Mouse (Mus musculus) embryonic facial prominence, embryonic 12.5 days (tissue): ENCODE data around the gene Pomt1. TPM values are rescaled to one million over a fixed set of nuclear protein-coding genes. Genes with fewer than 3 reads are reported as not detected.

ENCODE experiments used
- ATAC-seq: fragments of 200-750 bp; cut with Nextera tagmentation; 2 replicates; pipeline ENCODE4 v1.8.0; 2017; ENCODE audit not compliant: insufficient number of reproducible peaks, insufficient read depth, low FRiP score, low TSS enrichment
- H3K27ac ChIP-seq: fragments of 300-500 bp; sonication (generic); 2 replicates; pipeline ENCODE4 v1.5.1; 2016; ENCODE audit warnings: mild to moderate bottlenecking
- H3K27me3 ChIP-seq: fragments of 300-500 bp; sonication (generic); 2 replicates; pipeline ENCODE4 v1.6.1; 2016; ENCODE audit warnings: mild to moderate bottlenecking, moderate library complexity
- H3K36me3 ChIP-seq: fragments of 300-500 bp; sonication (generic); 2 replicates; pipeline ENCODE4 v1.6.1; 2016; ENCODE audit warnings: mild to moderate bottlenecking
- H3K4me1 ChIP-seq: fragments of 300-500 bp; sonication (generic); 2 replicates; pipeline ENCODE4 v1.6.1; 2016
- H3K4me2 ChIP-seq: fragments of 300-500 bp; sonication (generic); replicated peaks from 2 replicates; pipeline ENCODE4 v1.6.1; 2016; ENCODE audit warnings: mild to moderate bottlenecking, moderate library complexity
- H3K4me3 ChIP-seq: fragments of 300-500 bp; sonication (generic); 2 replicates; pipeline ENCODE4 v1.5.1; 2016; ENCODE audit warnings: mild to moderate bottlenecking
- H3K9ac ChIP-seq: fragments of 300-500 bp; sonication (generic); 2 replicates; pipeline ENCODE4 v1.6.1; 2016; ENCODE audit warnings: mild to moderate bottlenecking, moderate library complexity
- H3K9me3 ChIP-seq: fragments of 300-500 bp; sonication (generic); 2 replicates; pipeline ENCODE4 v1.6.1; 2016; ENCODE audit warnings: mild to moderate bottlenecking, moderate library complexity
- WGBS: fragments of 180-500 bp; shearing (Covaris S2); methylation state at CpG from one replicate; pipeline ENCODE4 v1.1.7; 2016; 5-methylcytosine and 5-hydroxymethylcytosine counted together
- polyA plus RNA-seq: library from polyadenylated mRNA; unstranded; fragments of >200 nt; fragmentation: Nextera tagmentation; extraction: Ambion mirVana; gene quantifications from 2 replicates; pipeline ENCODE4 v1.2.1, GENCODE M21; 2016

Pomt1 gene
- polyA plus RNA-seq: 30.2 and 32.1 TPM in 2 replicates

GRCm38 (mm10) chr2:32235886-32236759 is at the start of gene Pomt1:
Gene Pomt1, plus strand, starts transcription at chr2:32236590.
- peaks cover 20% of the 10 kb centered on the region for H3K4me1 ChIP-seq
- peak within 1 kb of the TSS; percentile 61 for H3K9ac ChIP-seq
- H3K27me3 ChIP-seq: no peaks in the 10 kb centered on the region
- WGBS: under 1% methylated on average over 54 of the region's 54 CpGs
- no peaks in the 10 kb centered on the region for H3K9me3 ChIP-seq
- H3K36me3 ChIP-seq: peaks cover 44% of the 10 kb centered on the region
- H3K4me2 ChIP-seq: peak within 1 kb of the TSS; percentile 86
- peak; percentile 87 for ATAC-seq
- H3K4me3 ChIP-seq: peak within 1 kb of the TSS; percentile 62
- peak within 1 kb of the TSS; percentile 93 for H3K27ac ChIP-seq

- no peak overlapping the region for H3K9ac ChIP-seq
- no peaks in the 10 kb centered on the region for H3K27me3 ChIP-seq
- WGBS: 92% methylated on average over 13 of the region's 13 CpGs
- no peak for ATAC-seq
- H3K4me3 ChIP-seq: no peak overlapping the region
- no peaks in the 10 kb centered on the region for H3K9me3 ChIP-seq
- 0 out of 2 replicates have a peak, but pooled peaks cover 2% of the 10 kb centered on the region for H3K4me1 ChIP-seq
- H3K27ac ChIP-seq: no peak overlapping the region
- H3K4me2 ChIP-seq: no peak overlapping the region
- peaks cover 84% of the 10 kb centered on the region for H3K36me3 ChIP-seq
These were observed 49.3 kb upstream of the Pomt1 start for GRCm38 (mm10) chr2:32187019-32187551.

GRCm38 (mm10) chr2:32187649-32188048 is 48.7 kb upstream of the Pomt1 start:
- no peak for ATAC-seq
- Histone ChIP-seq H3K4me3 (no peak overlapping the region), H3K4me2 (no peak overlapping the region), H3K9me3 (no peaks in the 10 kb centered on the region), H3K4me1 (0 out of 2 replicates have a peak, but pooled peaks cover 2% of the 10 kb centered on the region), H3K9ac (no peak overlapping the region), H3K27me3 (no peaks in the 10 kb centered on the region), H3K36me3 (peaks cover 88% of the 10 kb centered on the region), H3K27ac (no peak overlapping the region)
- 73% methylated on average over 7 of the region's 7 CpGs for WGBS

GRCm38 (mm10) chr2:32189060-32189681 is 47.2 kb upstream of the Pomt1 start:
- ATAC-seq: no peak
- Histone ChIP-seq H3K27me3 (no peaks in the 10 kb centered on the region), H3K9me3 (no peaks in the 10 kb centered on the region), H3K4me2 (no peak overlapping the region), H3K9ac (no peak overlapping the region), H3K4me3 (no peak overlapping the region), H3K36me3 (peaks cover 88% of the 10 kb centered on the region), H3K4me1 (no peaks in the 10 kb centered on the region), H3K27ac (no peak overlapping the region)
- WGBS: 89% methylated on average over 5 of the region's 5 CpGs

- H3K4me3 ChIP-seq: no peak overlapping the region
- no peaks in the 10 kb centered on the region for H3K4me1 ChIP-seq
- H3K27ac ChIP-seq: no peak overlapping the region
- H3K9ac ChIP-seq: no peak overlapping the region
- ATAC-seq: no peak
- H3K27me3 ChIP-seq: no peaks in the 10 kb centered on the region
- H3K9me3 ChIP-seq: no peaks in the 10 kb centered on the region
- 81% methylated on average over 1 of the region's 1 CpGs for WGBS
- no peak overlapping the region for H3K4me2 ChIP-seq
- H3K36me3 ChIP-seq: peaks cover 92% of the 10 kb centered on the region
These were observed 45.8 kb upstream of the Pomt1 start for GRCm38 (mm10) chr2:32190620-32191019.

- Histone ChIP-seq H3K4me1 (no peaks in the 10 kb centered on the region), H3K4me3 (no peak overlapping the region), H3K27ac (peak overlapping the region; percentile 17; the same call in 1 of the 2 replicates), H3K36me3 (peaks cover 92% of the 10 kb centered on the region), H3K4me2 (no peak overlapping the region), H3K27me3 (no peaks in the 10 kb centered on the region), H3K9ac (no peak overlapping the region), H3K9me3 (no peaks in the 10 kb centered on the region)
- WGBS: 86% methylated on average over 17 of the region's 18 CpGs
- ATAC-seq: no peak
These were observed 44.4 kb upstream of the Pomt1 start for GRCm38 (mm10) chr2:32191872-32192507.

- 87% methylated on average over 11 of the region's 11 CpGs for WGBS
- ATAC-seq: no peak
- Histone ChIP-seq H3K27me3 (no peaks in the 10 kb centered on the region), H3K4me3 (no peak overlapping the region), H3K4me2 (no peak overlapping the region), H3K9ac (no peak overlapping the region), H3K27ac (no peak overlapping the region), H3K4me1 (no peaks in the 10 kb centered on the region), H3K36me3 (peaks cover 99% of the 10 kb centered on the region), H3K9me3 (no peaks in the 10 kb centered on the region)
These were observed 37.4 kb upstream of the Pomt1 start for GRCm38 (mm10) chr2:32198977-32199376.

- H3K4me2 ChIP-seq: no peak overlapping the region
- H3K9me3 ChIP-seq: no peaks in the 10 kb centered on the region
- no peak overlapping the region for H3K9ac ChIP-seq
- H3K4me1 ChIP-seq: no peaks in the 10 kb centered on the region
- no peak overlapping the region for H3K27ac ChIP-seq
- H3K4me3 ChIP-seq: no peak overlapping the region
- ATAC-seq: no peak
- H3K36me3 ChIP-seq: peaks cover 97% of the 10 kb centered on the region
- WGBS: 90% methylated on average over 4 of the region's 4 CpGs
- no peaks in the 10 kb centered on the region for H3K27me3 ChIP-seq
These were observed 36.4 kb upstream of the Pomt1 start for GRCm38 (mm10) chr2:32200033-32200432.

GRCm38 (mm10) chr2:32200712-32201111 is 35.7 kb upstream of the Pomt1 start:
- 89% methylated on average over 11 of the region's 11 CpGs for WGBS
- H3K9ac ChIP-seq: no peak overlapping the region
- H3K4me1 ChIP-seq: no peaks in the 10 kb centered on the region
- H3K9me3 ChIP-seq: no peaks in the 10 kb centered on the region
- peaks cover 97% of the 10 kb centered on the region for H3K36me3 ChIP-seq
- no peak for ATAC-seq
- no peaks in the 10 kb centered on the region for H3K27me3 ChIP-seq
- no peak overlapping the region for H3K27ac ChIP-seq
- H3K4me3 ChIP-seq: no peak overlapping the region
- no peak overlapping the region for H3K4me2 ChIP-seq

- Histone ChIP-seq H3K4me1 (no peaks in the 10 kb centered on the region), H3K9me3 (no peaks in the 10 kb centered on the region), H3K36me3 (peaks cover 97% of the 10 kb centered on the region), H3K4me3 (no peak overlapping the region), H3K9ac (no peak overlapping the region), H3K27ac (no peak overlapping the region), H3K4me2 (no peak overlapping the region), H3K27me3 (no peaks in the 10 kb centered on the region)
- no peak for ATAC-seq
- 90% methylated on average over 7 of the region's 7 CpGs for WGBS
These were observed 34.9 kb upstream of the Pomt1 start for GRCm38 (mm10) chr2:32201527-32201926.

- H3K4me2 ChIP-seq: no peak overlapping the region
- H3K27me3 ChIP-seq: no peaks in the 10 kb centered on the region
- no peak overlapping the region for H3K27ac ChIP-seq
- H3K4me3 ChIP-seq: no peak overlapping the region
- WGBS: 94% methylated on average over 13 of the region's 13 CpGs
- ATAC-seq: no peak
- peaks cover 98% of the 10 kb centered on the region for H3K36me3 ChIP-seq
- no peaks in the 10 kb centered on the region for H3K4me1 ChIP-seq
- H3K9me3 ChIP-seq: no peaks in the 10 kb centered on the region
- no peak overlapping the region; the same call in 1 of the 2 replicates for H3K9ac ChIP-seq
These were observed 32.5 kb upstream of the Pomt1 start for GRCm38 (mm10) chr2:32203853-32204252.
